Comparison of ENCODE assay signal across 12 mouse cellular contexts in genomic region chr2:22810851-22811250, GRCm38 (mm10). TPM values are rescaled to one million over a fixed set of nuclear protein-coding genes. Genes with fewer than 3 reads are reported as not detected.
DNase-seq lines count a peak whose midpoint lies in the region; ATAC-seq lines count a peak whose summit lies in the region.
"Had no signal": no experiment of that assay in that cellular context is flagged by ENCODE, and none has a peak within 500 bp of the region (broad histone marks: within the 10 kb centered on the region; RNA-seq: fewer than 3 reads in every experiment).

No protein-coding gene starts in this region.

- 75% methylated on average over 4 of the region's 4 CpGs for WGBS in liver, embryonic 12.5 days (ENCODE audit: insufficient replicate concordance)

- no peaks in the 10 kb centered on the region for H3K27me3 ChIP-seq in liver, embryonic 12.5 days (replicated peaks)
- H3K27me3 ChIP-seq in megakaryocyte, embryonic 14.5 days (replicated peaks), result no peaks in the 10 kb centered on the region
- H3K27me3 ChIP-seq: lung, embryonic 15.5 days had no signal

- peaks cover 19% of the 10 kb centered on the region for H3K4me1 ChIP-seq in liver, embryonic 12.5 days
- H3K4me1 ChIP-seq in megakaryocyte, embryonic 14.5 days, result peaks cover 81% of the 10 kb centered on the region
- H3K4me1 ChIP-seq: lung, embryonic 15.5 days had no signal

- H3K36me3 ChIP-seq in liver, embryonic 12.5 days, result 0 out of 2 replicates have a peak, but pooled peaks cover 4% of the 10 kb centered on the region
- peaks cover 18% of the 10 kb centered on the region for H3K36me3 ChIP-seq in megakaryocyte, embryonic 14.5 days (replicated peaks; ENCODE audit: low read length)
- H3K36me3 ChIP-seq: lung, embryonic 15.5 days had no signal

- no peak overlapping the region for H3K4me3 ChIP-seq in liver, embryonic 12.5 days
- peak overlapping the region; percentile 53 for H3K4me3 ChIP-seq in megakaryocyte, embryonic 14.5 days (replicated peaks)
- H3K4me3 ChIP-seq: lung, embryonic 15.5 days had no signal

- H3K9ac ChIP-seq in liver, embryonic 12.5 days, result no peak overlapping the region
- H3K9ac ChIP-seq: lung, embryonic 15.5 days had no signal

- ATAC-seq in liver, embryonic 12.5 days, result no peak
- ATAC-seq in granulocyte monocyte progenitor cell, adult 5-6 weeks (replicated peaks; ENCODE audit: poor library complexity, severe bottlenecking), result peak; percentile 75
- ATAC-seq: hindbrain, postnatal 0 days had no signal

- DNase-seq in liver, result peak; percentile 10
- peak; percentile 45 for DNase-seq in NIH3T3 (ENCODE audit: low read depth)
- no peak for DNase-seq in right cerebral cortex, postnatal 14 days
- no peak for DNase-seq in retina, postnatal 1 day
- DNase-seq in right cerebral cortex, postnatal 4 days, result no peak
- DNase-seq: layer of hippocampus, postnatal 36 days had no signal

- H3K4me2 ChIP-seq in liver, embryonic 12.5 days, result no peak overlapping the region
- H3K4me2 ChIP-seq: lung, embryonic 15.5 days had no signal

- H3K27ac ChIP-seq in liver, embryonic 12.5 days, result no peak overlapping the region
- H3K27ac ChIP-seq: hindbrain, postnatal 0 days; lung, embryonic 15.5 days had no signal

- H3K9me3 ChIP-seq in liver, embryonic 12.5 days (replicated peaks), result no peaks in the 10 kb centered on the region
- no peaks in the 10 kb centered on the region for H3K9me3 ChIP-seq in megakaryocyte, embryonic 14.5 days
- H3K9me3 ChIP-seq: G1E; lung, embryonic 15.5 days had no signal

RNA-seq across cellular contexts. Expression of gene Apbb1ip, which starts 37.0 kb away (rescaled TPM):
- 9.0 and 10.1 TPM in 2 replicates for polyA plus RNA-seq in liver, embryonic 12.5 days (2016; fragmentation: Nextera tagmentation; extraction: Ambion mirVana)
- total RNA-seq in granulocyte monocyte progenitor cell, adult 5-6 weeks (2014; fragmentation: Nextera tagmentation), result 110 and 134 TPM in 2 replicates
- 18.7 and 22.9 TPM in 2 replicates for total RNA-seq in granulocyte monocyte progenitor cell, adult 5-6 weeks (2017)
- 35.8 and 36.6 TPM in 2 replicates for polyA plus RNA-seq in megakaryocyte, embryonic 14.5 days (2012; ENCODE audit: insufficient read depth, low replicate concordance)

Comparison
In these comparisons a context has a peak if more than half of its experiments do, and no peak if none do; other contexts are left out.
1. DNase-seq: peak in liver (single experiment) and NIH3T3 (single experiment); none in right cerebral cortex, postnatal 14 days (single experiment), retina, postnatal 1 day (single experiment) and right cerebral cortex, postnatal 4 days (single experiment).